Mouse (Mus musculus): ENCODE results near the gene Rnf113a2. TPM values are rescaled to one million over a fixed set of nuclear protein-coding genes. Genes with fewer than 3 reads are reported as not detected.

Rnf113a2 gene
- polyA plus RNA-seq, 1 experiment: 17.8 TPM

- H3K36me3 ChIP-seq (ENCODE audit: control insufficient read depth, insufficient read depth, low read length): peaks cover 5% of the 10 kb centered on the region
- TF ChIP-seq POLR2A (IDR thresholded peaks at IDR 0.05; ENCODE audit: control insufficient read depth, low read depth, low read length) (no peak), CTCF (IDR thresholded peaks at IDR 0.05; ENCODE audit: control insufficient read depth, insufficient read depth, insufficient replicate concordance, low read depth, low read length) (no peak)
These were observed 42.8 kb downstream of the Rnf113a2 start for GRCm38 (mm10) chr12:84459845-84460244.

GRCm38 (mm10) chr12:84461416-84461815 lies 44.4 kb downstream of the Rnf113a2 start:
- Histone ChIP-seq H3K4me3 (ENCODE audit: control insufficient read depth, low read depth, low read length) (no peak overlapping the region), H3K27me3 (ENCODE audit: control insufficient read depth, insufficient read depth, low read length) (no peaks in the 10 kb centered on the region), H3K27ac (ENCODE audit: control insufficient read depth, insufficient read depth, low read depth, low read length) (no peak overlapping the region), H3K36me3 (ENCODE audit: control insufficient read depth, insufficient read depth, low read length) (peaks cover 5% of the 10 kb centered on the region), H3K4me1 (ENCODE audit: control insufficient read depth, insufficient read depth, low read length) (no peaks in the 10 kb centered on the region)
- TF ChIP-seq POLR2A (IDR thresholded peaks at IDR 0.05; ENCODE audit: control insufficient read depth, low read depth, low read length) (no peak), CTCF (IDR thresholded peaks at IDR 0.05; ENCODE audit: control insufficient read depth, insufficient read depth, insufficient replicate concordance, low read depth, low read length) (no peak)

More at GRCm38 (mm10) chr12:84459845-84460244, 42.8 kb downstream of the Rnf113a2 start:
- H3K4me3 ChIP-seq (ENCODE audit: control insufficient read depth, low read depth, low read length): no peak overlapping the region
- H3K27me3 ChIP-seq (ENCODE audit: control insufficient read depth, insufficient read depth, low read length): no peaks in the 10 kb centered on the region
- no peak overlapping the region for H3K27ac ChIP-seq (ENCODE audit: control insufficient read depth, insufficient read depth, low read depth, low read length)
- H3K4me1 ChIP-seq (ENCODE audit: control insufficient read depth, insufficient read depth, low read length): no peaks in the 10 kb centered on the region

GRCm38 (mm10) chr12:84462856-84463255 lies 45.9 kb downstream of the Rnf113a2 start:
- Histone ChIP-seq H3K4me3 (ENCODE audit: control insufficient read depth, low read depth, low read length) (no peak overlapping the region), H3K36me3 (ENCODE audit: control insufficient read depth, insufficient read depth, low read length) (peaks cover 5% of the 10 kb centered on the region), H3K4me1 (ENCODE audit: control insufficient read depth, insufficient read depth, low read length) (no peaks in the 10 kb centered on the region), H3K27ac (ENCODE audit: control insufficient read depth, insufficient read depth, low read depth, low read length) (no peak overlapping the region), H3K27me3 (ENCODE audit: control insufficient read depth, insufficient read depth, low read length) (no peaks in the 10 kb centered on the region)
- TF ChIP-seq POLR2A (IDR thresholded peaks at IDR 0.05; ENCODE audit: control insufficient read depth, low read depth, low read length) (no peak), CTCF (IDR thresholded peaks at IDR 0.05; ENCODE audit: control insufficient read depth, insufficient read depth, insufficient replicate concordance, low read depth, low read length) (no peak)

Other genes starting within 250 kb of the Rnf113a2 start
- gene Elmsan1, start 198.3 kb upstream of the Rnf113a2 start, polyA plus RNA-seq (2012; rRNA removed): 0.77 and 0.99 TPM in 2 replicates
- 8.6 and 11.9 TPM in 2 replicates for gene Ptgr2, start 132.0 kb upstream of the Rnf113a2 start, polyA plus RNA-seq (2012; rRNA removed)
- gene Zfp410, start 100.3 kb upstream of the Rnf113a2 start, polyA plus RNA-seq (2012; rRNA removed): 12.8 and 15.6 TPM in 2 replicates
- gene Coq6, start 55.5 kb upstream of the Rnf113a2 start, polyA plus RNA-seq (2012; rRNA removed): 41.7 and 41.8 TPM in 2 replicates
- 9.4 TPM in 2 replicates for gene Fam161b, start 55.4 kb upstream of the Rnf113a2 start, polyA plus RNA-seq (2012; rRNA removed)
- 12.5 and 12.7 TPM in 2 replicates for gene Entpd5, start 8.2 kb upstream of the Rnf113a2 start, polyA plus RNA-seq (2012; rRNA removed)
- gene Bbof1, start 8.1 kb upstream of the Rnf113a2 start, polyA plus RNA-seq (2012; rRNA removed): 26.9 and 33.0 TPM in 2 replicates
- 11.2 and 13.7 TPM in 2 replicates for gene Aldh6a1, start 33.8 kb downstream of the Rnf113a2 start, polyA plus RNA-seq (2012; rRNA removed)
- gene Lin52, start 34.2 kb downstream of the Rnf113a2 start, polyA plus RNA-seq (2012; rRNA removed): 17.1 and 26.5 TPM in 2 replicates
- 0.02 TPM in 1 of 2 replicates, not detected in the other for gene Vsx2, start 152.6 kb downstream of the Rnf113a2 start, polyA plus RNA-seq (2012; rRNA removed)
- gene Abcd4, start 200.2 kb downstream of the Rnf113a2 start, polyA plus RNA-seq (2012; rRNA removed): 1.8 TPM in 2 replicates
- gene Vrtn, start 223.8 kb downstream of the Rnf113a2 start, polyA plus RNA-seq (2012; rRNA removed): 0.07 and 0.16 TPM in 2 replicates